Mouse (Mus musculus): Measurements from ENCODE around the gene A930018P22Rik.
"Not testable (repeated sequence)": the region's sequence is repeated elsewhere in the genome, so short reads cannot be mapped to it uniquely, and the experiment has no call there.

GRCm38 (mm10) chr2:104097396-104097795 lies 25.2 kb upstream of the A930018P22Rik start:
- not testable (repeated sequence) for TF ChIP-seq POLR2A (IDR thresholded peaks at IDR 0.05; ENCODE audit: low read depth, low read length); CTCF (IDR thresholded peaks at IDR 0.05; ENCODE audit: borderline replicate concordance, insufficient read depth, low read length)

Data from embryonic fibroblast, embryonic 13.5 days (primary cell).